Mouse (Mus musculus): ENCODE measurements at regions not wholly inside any gene's neighbourhood (a gene's known extent, or its start where the extent isn't known, plus 50 kb on each side); places are given as distances from the start of the nearest gene placed in this dataset.

- WGBS, result 74% methylated on average over 5 of the region's 5 CpGs
- no peak overlapping the region for H3K27ac ChIP-seq
- no peak for DNase-seq (ENCODE audit: low spot score)
- H3K36me3 ChIP-seq (replicated peaks; ENCODE audit: control insufficient read depth, insufficient read depth), result no peaks in the 10 kb centered on the region
- no peak for ATAC-seq (ENCODE audit: low FRiP score)
- peaks cover 3% of the 10 kb centered on the region; the same call in 1 of the 2 replicates for H3K4me1 ChIP-seq (replicated peaks; ENCODE audit: control insufficient read depth, insufficient read depth, low read length)
- H3K27me3 ChIP-seq (ENCODE audit: control insufficient read depth, insufficient read depth, low read length), result no peaks in the 10 kb centered on the region
- H3K4me2 ChIP-seq (replicated peaks), result no peak overlapping the region
- H3K9me3 ChIP-seq (ENCODE audit: control insufficient read depth, low read length), result no peaks in the 10 kb centered on the region
- H3K9ac ChIP-seq, result no peak overlapping the region
- H3K4me3 ChIP-seq (replicated peaks; ENCODE audit: low read length), result no peak overlapping the region
These were observed 255.4 kb upstream of the Nbea start for GRCm38 (mm10) chr3:56438900-56439299.

DNA sequence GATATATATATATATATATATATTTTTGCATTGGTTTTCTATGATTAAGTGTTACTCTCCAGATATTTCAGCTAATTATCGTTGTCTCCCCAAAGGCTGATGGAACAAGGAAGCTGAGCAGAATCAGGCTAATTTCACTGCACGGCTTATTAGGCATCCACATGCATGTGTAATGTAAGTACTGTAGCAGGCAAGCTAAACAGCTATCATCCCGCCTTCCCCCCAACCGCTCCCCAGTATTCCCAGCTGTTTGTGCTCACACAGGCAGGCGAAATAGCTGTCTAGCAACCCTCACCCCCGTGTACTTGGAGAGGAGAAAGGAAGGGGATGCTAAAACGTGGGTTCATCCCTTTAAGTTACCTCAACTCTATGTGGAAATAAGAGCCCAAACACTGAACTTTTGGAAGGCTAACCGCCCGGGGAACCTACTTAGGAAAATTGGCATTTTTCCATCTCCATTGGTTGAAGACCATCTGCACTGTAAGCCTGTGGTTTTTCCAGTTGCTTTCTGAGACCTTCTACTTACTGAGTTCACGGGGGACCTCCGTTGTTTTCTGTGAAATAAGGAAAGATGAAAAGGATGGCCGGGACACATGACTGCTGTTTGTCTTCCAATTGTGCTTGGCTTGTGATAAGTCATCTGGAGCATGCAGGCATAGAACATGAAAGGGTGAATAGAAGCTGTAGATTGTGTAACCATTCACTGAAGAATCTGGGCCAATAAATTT, 254.7 kb upstream of the Nbea start:
- Histone ChIP-seq H3K36me3 (replicated peaks; ENCODE audit: control insufficient read depth, insufficient read depth) (no peaks in the 10 kb centered on the region), H3K4me2 (replicated peaks) (peak overlapping the region; percentile 23; the same call in 1 of the 2 replicates), H3K9me3 (ENCODE audit: control insufficient read depth, low read length) (no peaks in the 10 kb centered on the region), H3K4me1 (replicated peaks; ENCODE audit: control insufficient read depth, insufficient read depth, low read length) (peaks cover 3% of the 10 kb centered on the region; the same call in 1 of the 2 replicates), H3K4me3 (replicated peaks; ENCODE audit: low read length) (no peak overlapping the region), H3K27me3 (ENCODE audit: control insufficient read depth, insufficient read depth, low read length) (no peaks in the 10 kb centered on the region), H3K9ac (no peak overlapping the region), H3K27ac (no peak overlapping the region)
- WGBS, result 34% methylated on average over 12 of the region's 12 CpGs
- peak; percentile 58 for DNase-seq (ENCODE audit: low spot score)
- ATAC-seq (ENCODE audit: low FRiP score), result peak; percentile 80; the same call in 1 of the 2 replicates

- Histone ChIP-seq H3K27ac (no peak overlapping the region), H3K36me3 (replicated peaks; ENCODE audit: control insufficient read depth, insufficient read depth) (no peaks in the 10 kb centered on the region), H3K4me2 (replicated peaks) (no peak overlapping the region), H3K4me3 (replicated peaks; ENCODE audit: low read length) (no peak overlapping the region), H3K9me3 (ENCODE audit: control insufficient read depth, low read length) (no peaks in the 10 kb centered on the region), H3K27me3 (ENCODE audit: control insufficient read depth, insufficient read depth, low read length) (no peaks in the 10 kb centered on the region), H3K4me1 (replicated peaks; ENCODE audit: control insufficient read depth, insufficient read depth, low read length) (peaks cover 3% of the 10 kb centered on the region; the same call in 1 of the 2 replicates), H3K9ac (no peak overlapping the region)
- DNase-seq (ENCODE audit: low spot score) (peak; percentile 46), ATAC-seq (ENCODE audit: low FRiP score) (no peak; the same call in 1 of the 2 replicates)
- 13% methylated on average over 4 of the region's 4 CpGs for WGBS
These were observed 253.6 kb upstream of the Nbea start for GRCm38 (mm10) chr3:56437058-56437457.

GRCm38 (mm10) chr3:56433495-56433894, 250.0 kb upstream of the Nbea start:
- DNase-seq (ENCODE audit: low spot score) (no peak), ATAC-seq (ENCODE audit: low FRiP score) (no peak)
- H3K4me2 ChIP-seq (replicated peaks), result no peak overlapping the region
- H3K36me3 ChIP-seq (replicated peaks; ENCODE audit: control insufficient read depth, insufficient read depth), result no peaks in the 10 kb centered on the region
- no peaks in the 10 kb centered on the region for H3K27me3 ChIP-seq (ENCODE audit: control insufficient read depth, insufficient read depth, low read length)
- H3K9me3 ChIP-seq (ENCODE audit: control insufficient read depth, low read length), result no peaks in the 10 kb centered on the region
- H3K4me1 ChIP-seq (replicated peaks; ENCODE audit: control insufficient read depth, insufficient read depth, low read length), result peaks cover 3% of the 10 kb centered on the region; the same call in 1 of the 2 replicates
- no peak overlapping the region for H3K9ac ChIP-seq
- no peak overlapping the region for H3K4me3 ChIP-seq (replicated peaks; ENCODE audit: low read length)
- 83% methylated on average over 1 of the region's 1 CpGs for WGBS
- no peak overlapping the region for H3K27ac ChIP-seq

DNA sequence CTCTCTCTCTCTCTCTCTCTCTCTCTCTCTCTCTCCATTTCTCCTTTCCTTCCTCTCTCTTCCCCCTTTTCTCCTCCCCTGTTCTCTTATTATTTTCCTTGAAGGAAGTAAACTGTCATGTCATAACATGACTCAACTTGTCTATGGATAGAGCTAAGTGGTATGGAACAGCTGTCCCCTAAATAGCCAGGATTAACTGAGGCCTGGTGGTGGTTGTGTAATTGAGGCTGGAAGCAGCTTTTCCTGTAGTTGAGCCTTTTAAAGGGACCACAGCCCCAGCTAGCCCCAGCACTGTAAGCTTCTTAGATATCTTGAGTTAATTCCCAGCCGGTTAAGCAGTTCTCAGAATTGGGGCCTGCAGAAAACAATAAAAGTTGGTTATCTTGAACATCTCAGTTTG, 243.7 kb upstream of the Nbea start:
- Histone ChIP-seq H3K9me3 (ENCODE audit: control insufficient read depth, low read length) (no peaks in the 10 kb centered on the region), H3K9ac (no peak overlapping the region), H3K4me2 (replicated peaks) (no peak overlapping the region), H3K36me3 (replicated peaks; ENCODE audit: control insufficient read depth, insufficient read depth) (no peaks in the 10 kb centered on the region), H3K4me1 (replicated peaks; ENCODE audit: control insufficient read depth, insufficient read depth, low read length) (no peaks in the 10 kb centered on the region), H3K27me3 (ENCODE audit: control insufficient read depth, insufficient read depth, low read length) (no peaks in the 10 kb centered on the region), H3K4me3 (replicated peaks; ENCODE audit: low read length) (no peak overlapping the region), H3K27ac (no peak overlapping the region)
- ATAC-seq (ENCODE audit: low FRiP score) (no peak), DNase-seq (ENCODE audit: low spot score) (no peak)
- 97% methylated on average over 1 of the region's 1 CpGs for WGBS

GRCm38 (mm10) chr3:56397851-56398496, 214.5 kb upstream of the Nbea start:
- Histone ChIP-seq H3K9me3 (ENCODE audit: control insufficient read depth, low read length) (no peaks in the 10 kb centered on the region), H3K4me2 (replicated peaks) (no peak overlapping the region), H3K4me3 (replicated peaks; ENCODE audit: low read length) (no peak overlapping the region), H3K27me3 (ENCODE audit: control insufficient read depth, insufficient read depth, low read length) (no peaks in the 10 kb centered on the region), H3K36me3 (replicated peaks; ENCODE audit: control insufficient read depth, insufficient read depth) (no peaks in the 10 kb centered on the region), H3K9ac (no peak overlapping the region), H3K27ac (no peak overlapping the region), H3K4me1 (replicated peaks; ENCODE audit: control insufficient read depth, insufficient read depth, low read length) (no peaks in the 10 kb centered on the region)
- DNase-seq (ENCODE audit: low spot score) (no peak), ATAC-seq (ENCODE audit: low FRiP score) (no peak)
- WGBS, result 91% methylated on average over 4 of the region's 4 CpGs

DNA sequence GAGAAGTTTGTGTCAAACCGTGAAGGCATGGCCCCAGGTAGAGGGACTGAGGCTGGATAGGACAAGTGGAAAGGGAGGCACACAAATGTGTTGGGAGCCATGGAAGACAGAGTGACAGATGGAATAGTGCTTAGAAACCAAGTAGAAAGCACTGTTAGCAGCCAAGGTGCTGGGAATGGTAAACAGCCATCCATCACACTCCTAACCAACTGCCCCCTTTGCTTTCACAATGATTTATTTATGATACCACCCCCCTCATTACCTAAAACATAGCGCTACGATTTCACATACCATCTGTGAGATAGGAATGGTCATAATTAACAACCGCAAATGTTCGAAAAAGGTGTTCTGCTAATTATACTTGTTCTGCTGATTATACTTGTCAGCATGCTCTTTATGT, 209.6 kb upstream of the Nbea start:
- DNase-seq (ENCODE audit: low spot score), result no peak
- Histone ChIP-seq H3K36me3 (replicated peaks; ENCODE audit: control insufficient read depth, insufficient read depth) (no peaks in the 10 kb centered on the region), H3K9ac (no peak overlapping the region), H3K27ac (no peak overlapping the region), H3K9me3 (ENCODE audit: control insufficient read depth, low read length) (no peaks in the 10 kb centered on the region; the same call in 1 of the 2 replicates), H3K27me3 (ENCODE audit: control insufficient read depth, insufficient read depth, low read length) (no peaks in the 10 kb centered on the region), H3K4me3 (replicated peaks; ENCODE audit: low read length) (no peak overlapping the region), H3K4me2 (replicated peaks) (no peak overlapping the region), H3K4me1 (replicated peaks; ENCODE audit: control insufficient read depth, insufficient read depth, low read length) (no peaks in the 10 kb centered on the region)
- no peak for ATAC-seq (ENCODE audit: low FRiP score)
- WGBS, result 80% methylated on average over 5 of the region's 5 CpGs

- DNase-seq (ENCODE audit: low spot score) (no peak), ATAC-seq (ENCODE audit: low FRiP score) (no peak)
- H3K9ac ChIP-seq, result no peak overlapping the region
- no peak overlapping the region for H3K27ac ChIP-seq
- no peak overlapping the region for H3K4me3 ChIP-seq (replicated peaks; ENCODE audit: low read length)
- H3K36me3 ChIP-seq (replicated peaks; ENCODE audit: control insufficient read depth, insufficient read depth), result no peaks in the 10 kb centered on the region
- H3K27me3 ChIP-seq (ENCODE audit: control insufficient read depth, insufficient read depth, low read length), result no peaks in the 10 kb centered on the region
- no peak overlapping the region for H3K4me2 ChIP-seq (replicated peaks)
- no peaks in the 10 kb centered on the region for H3K4me1 ChIP-seq (replicated peaks; ENCODE audit: control insufficient read depth, insufficient read depth, low read length)
- H3K9me3 ChIP-seq (ENCODE audit: control insufficient read depth, low read length), result no peaks in the 10 kb centered on the region
These were observed 196.8 kb upstream of the Nbea start for GRCm38 (mm10) chr3:56380316-56380715.

DNA sequence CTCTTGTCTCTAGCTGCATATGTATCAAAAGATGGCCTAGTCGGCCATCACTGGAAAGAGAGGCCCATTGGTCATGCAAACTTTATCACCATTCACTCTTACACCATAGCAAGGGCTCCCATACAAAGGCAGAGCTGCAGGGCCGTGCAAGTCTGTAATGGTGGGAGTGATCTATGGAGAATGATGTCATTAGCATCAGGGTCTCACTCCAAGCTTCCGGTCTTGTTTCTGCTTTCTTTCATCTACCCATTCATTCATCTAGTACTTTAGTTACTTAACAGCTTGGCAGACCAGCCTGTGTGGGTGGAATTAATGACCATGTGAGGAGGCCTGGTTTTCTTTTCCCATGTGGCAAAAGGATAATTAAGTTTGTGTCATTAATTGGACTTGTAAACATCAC, 196.0 kb upstream of the Nbea start:
- ATAC-seq (ENCODE audit: low FRiP score), result no peak
- no peaks in the 10 kb centered on the region for H3K9me3 ChIP-seq (ENCODE audit: control insufficient read depth, low read length)
- no peak overlapping the region for H3K4me2 ChIP-seq (replicated peaks)
- DNase-seq (ENCODE audit: low spot score), result no peak
- H3K27me3 ChIP-seq (ENCODE audit: control insufficient read depth, insufficient read depth, low read length), result no peaks in the 10 kb centered on the region
- no peaks in the 10 kb centered on the region for H3K4me1 ChIP-seq (replicated peaks; ENCODE audit: control insufficient read depth, insufficient read depth, low read length)
- no peak overlapping the region for H3K9ac ChIP-seq
- 57% methylated on average over 3 of the region's 3 CpGs for WGBS
- no peak overlapping the region for H3K4me3 ChIP-seq (replicated peaks; ENCODE audit: low read length)
- no peaks in the 10 kb centered on the region for H3K36me3 ChIP-seq (replicated peaks; ENCODE audit: control insufficient read depth, insufficient read depth)
- no peak overlapping the region for H3K27ac ChIP-seq
